Mouse (Mus musculus) cerebellum, adult 11 months (tissue): Measurements from ENCODE around the gene Sytl2.
A peak's percentile ranks its signal among the peaks of the same experiment; 100 is the strongest.

Source experiments
- DNase-seq: peaks from one replicate; pipeline ENCODE4 v3.0.0; 2022

The Sytl2 gene

GRCm38 (mm10) chr7:90372804-90373203, 70.8 kb downstream of the Sytl2 start:
- DNase-seq: no peak

- DNase-seq: no peak
These were observed 82.4 kb downstream of the Sytl2 start for GRCm38 (mm10) chr7:90384411-90384810.

- no peak for DNase-seq
These were observed 84.9 kb downstream of the Sytl2 start for GRCm38 (mm10) chr7:90386885-90387459.

DNA sequence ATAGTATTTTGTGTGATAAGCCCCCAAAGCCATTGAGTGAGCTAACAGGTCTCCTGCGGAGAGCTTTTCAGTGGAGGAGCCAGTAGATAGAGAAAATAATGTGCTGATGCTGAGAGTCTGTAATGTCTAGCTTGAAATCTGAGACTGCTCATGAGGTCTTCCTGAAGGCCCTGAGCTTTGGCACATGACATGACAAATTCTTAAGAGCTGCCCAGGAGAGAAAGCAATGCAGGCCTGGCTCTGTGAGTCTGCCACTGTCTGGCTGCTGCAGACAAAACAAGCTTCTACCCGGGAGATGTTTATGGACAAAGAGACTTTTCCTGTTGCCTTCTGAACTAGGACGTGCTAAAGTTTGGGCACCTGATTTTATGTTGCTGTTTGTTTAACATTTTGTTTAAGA, 87.7 kb downstream of the Sytl2 start:
- no peak for DNase-seq

GRCm38 (mm10) chr7:90395073-90395472, 93.0 kb downstream of the Sytl2 start:
- DNase-seq: no peak

GRCm38 (mm10) chr7:90395928-90396327, 93.9 kb downstream of the Sytl2 start:
- DNase-seq: no peak

DNA sequence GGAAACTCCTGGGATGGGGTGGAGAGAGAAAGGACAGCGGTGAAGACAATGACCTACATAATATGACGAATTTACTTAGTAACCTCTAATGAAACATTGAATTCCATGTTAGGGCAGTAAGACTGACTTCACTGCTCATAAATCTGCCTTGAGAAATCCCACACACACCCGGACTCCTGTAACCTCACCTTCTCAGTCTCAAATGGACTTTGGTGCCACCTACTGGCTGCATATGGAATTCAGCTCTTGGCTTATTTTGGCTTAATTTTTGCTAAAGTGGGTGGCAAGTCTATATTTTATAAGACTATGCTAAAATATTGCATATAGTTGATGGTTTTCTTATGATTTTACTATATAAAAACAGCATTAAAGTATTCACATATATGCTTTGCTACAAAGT, 107.9 kb downstream of the Sytl2 start:
- DNase-seq: peak; percentile 47

- peak; percentile 75 for DNase-seq
These were observed 124.3 kb downstream of the Sytl2 start, which contains the start of gene Ccdc89 for GRCm38 (mm10) chr7:90426020-90427001. Ccdc89 (plus strand) TSS chr7:90426577.

- peak; percentile 17 for DNase-seq
These were observed 125.0 kb downstream of the Sytl2 start for GRCm38 (mm10) chr7:90427006-90427405.

DNA sequence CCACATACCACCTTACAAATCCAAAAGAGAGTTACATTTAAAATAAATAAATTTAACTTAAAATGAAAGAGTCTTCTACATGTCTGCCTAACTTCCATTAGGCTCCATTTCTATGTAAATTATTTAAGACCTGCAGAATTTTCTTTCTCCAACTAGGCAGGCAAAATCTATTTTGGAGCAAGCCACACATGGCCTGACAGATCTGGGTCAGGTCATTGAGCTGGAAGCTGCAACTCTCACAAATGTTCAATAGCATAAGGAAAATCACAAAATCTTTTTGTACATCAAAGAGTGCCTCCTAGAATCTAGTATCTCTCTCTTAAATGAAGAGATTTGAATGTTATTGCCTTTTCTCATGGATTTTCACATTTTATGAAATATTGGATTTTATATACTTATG, 130.2 kb downstream of the Sytl2 start:
- DNase-seq: no peak

DNA sequence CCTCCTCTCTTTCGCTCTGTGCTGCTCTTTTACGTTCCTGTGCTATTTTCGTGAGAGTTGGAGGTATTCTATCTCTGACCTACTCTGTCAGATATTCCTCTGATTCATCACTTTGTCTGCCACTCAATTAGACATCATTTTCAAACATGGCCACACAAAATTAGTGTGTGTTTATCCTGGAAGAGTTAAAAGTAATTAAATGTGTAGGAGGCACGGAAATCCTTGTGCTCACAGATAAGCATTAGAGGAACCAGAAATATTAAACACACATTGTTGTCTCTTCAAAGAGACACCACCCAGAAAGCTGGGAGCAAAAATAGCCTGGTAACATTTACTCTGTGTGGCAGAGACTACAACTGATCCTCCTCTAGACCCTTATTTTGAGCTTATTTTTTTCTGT, 138.0 kb downstream of the Sytl2 start:
- no peak for DNase-seq

DNA sequence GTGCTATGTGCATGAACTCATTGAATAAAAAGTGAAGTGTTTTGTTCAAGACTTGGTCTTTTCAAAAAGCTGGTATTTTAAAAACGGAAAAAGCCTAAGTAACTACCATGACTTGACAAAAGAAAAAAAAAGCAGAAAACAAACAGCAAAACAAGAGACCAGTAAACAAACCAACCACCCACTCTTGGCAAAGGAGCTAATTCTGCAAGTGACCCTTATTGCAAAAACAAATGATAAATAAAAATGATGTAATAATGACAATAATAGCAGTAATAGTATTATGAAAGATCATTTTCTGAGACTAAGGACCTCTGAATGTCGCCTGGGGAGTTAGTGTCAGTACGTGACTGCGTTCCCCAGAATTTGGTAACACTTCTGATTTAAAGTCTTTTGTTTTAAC, 140.0 kb downstream of the Sytl2 start:
- no peak for DNase-seq

- peak; percentile 94 for DNase-seq
These were observed 140.5 kb downstream of the Sytl2 start, which contains the start of gene Crebzf for GRCm38 (mm10) chr7:90442518-90443080. Crebzf (plus strand) TSS chr7:90442729.

DNA sequence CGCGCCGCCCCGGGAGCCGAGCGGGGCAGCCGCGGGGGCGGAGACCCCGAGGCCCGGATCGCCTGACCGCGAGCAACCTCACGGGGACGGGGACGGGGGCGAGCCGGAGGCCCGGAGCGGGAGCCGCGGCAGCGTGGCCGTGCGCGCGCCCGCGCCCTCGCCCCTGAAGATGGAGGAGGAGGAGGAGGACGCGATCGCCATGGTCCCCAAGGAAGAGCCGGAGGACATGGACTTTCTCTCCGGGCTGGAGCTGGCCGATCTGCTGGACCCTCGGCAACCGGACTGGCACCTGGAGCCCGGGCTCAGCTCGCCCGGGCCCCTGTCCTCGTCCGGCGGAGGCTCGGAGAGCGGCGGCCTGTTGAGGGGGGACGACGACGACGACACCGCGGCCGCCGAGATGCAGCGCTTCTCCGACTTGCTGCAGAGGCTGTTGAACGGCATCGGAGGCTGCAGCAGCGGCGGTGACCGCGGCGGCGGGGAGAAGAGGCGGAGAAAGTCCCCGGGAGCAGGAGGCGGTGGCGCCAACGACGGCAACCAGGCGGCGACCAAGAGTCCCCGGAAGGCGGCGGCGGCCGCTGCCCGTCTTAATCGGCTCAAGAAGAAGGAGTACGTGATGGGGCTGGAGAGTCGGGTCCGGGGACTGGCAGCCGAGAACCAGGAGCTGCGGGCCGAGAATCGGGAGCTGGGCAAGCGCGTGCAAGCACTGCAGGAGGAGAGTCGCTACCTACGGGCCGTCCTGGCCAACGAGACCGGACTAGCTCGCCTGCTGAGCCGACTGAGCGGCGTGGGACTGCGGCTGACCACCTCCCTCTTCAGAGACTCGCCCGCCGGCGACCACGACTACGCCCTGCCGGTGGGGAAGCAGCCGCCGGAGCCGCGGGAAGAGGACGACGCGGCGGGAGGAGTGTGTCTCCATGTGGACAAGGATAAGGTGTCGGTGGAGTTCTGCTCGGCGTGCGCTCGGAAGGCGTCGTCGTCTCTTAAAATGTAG, 141.3 kb downstream of the Sytl2 start:
- peak; percentile 78 for DNase-seq

DNA sequence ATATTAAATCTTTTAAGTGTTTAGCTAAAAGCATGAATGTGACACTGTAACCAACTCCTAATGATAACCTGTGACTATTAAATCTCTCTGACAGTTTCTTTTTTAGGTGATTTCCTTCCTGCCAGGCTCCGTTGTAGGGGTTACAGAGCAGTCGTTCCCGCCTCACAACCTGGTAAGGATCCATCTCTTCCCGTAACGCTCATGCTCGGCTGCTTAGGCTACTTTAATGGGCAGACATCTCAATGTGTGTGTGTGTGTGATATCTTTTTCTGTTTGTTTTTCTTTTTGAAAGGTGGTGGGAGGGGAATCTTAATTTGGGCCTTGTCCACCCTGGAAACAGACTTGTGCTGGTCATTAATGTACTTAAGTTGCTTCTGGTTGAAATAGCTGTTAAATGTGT, 142.2 kb downstream of the Sytl2 start:
- no peak for DNase-seq

DNA sequence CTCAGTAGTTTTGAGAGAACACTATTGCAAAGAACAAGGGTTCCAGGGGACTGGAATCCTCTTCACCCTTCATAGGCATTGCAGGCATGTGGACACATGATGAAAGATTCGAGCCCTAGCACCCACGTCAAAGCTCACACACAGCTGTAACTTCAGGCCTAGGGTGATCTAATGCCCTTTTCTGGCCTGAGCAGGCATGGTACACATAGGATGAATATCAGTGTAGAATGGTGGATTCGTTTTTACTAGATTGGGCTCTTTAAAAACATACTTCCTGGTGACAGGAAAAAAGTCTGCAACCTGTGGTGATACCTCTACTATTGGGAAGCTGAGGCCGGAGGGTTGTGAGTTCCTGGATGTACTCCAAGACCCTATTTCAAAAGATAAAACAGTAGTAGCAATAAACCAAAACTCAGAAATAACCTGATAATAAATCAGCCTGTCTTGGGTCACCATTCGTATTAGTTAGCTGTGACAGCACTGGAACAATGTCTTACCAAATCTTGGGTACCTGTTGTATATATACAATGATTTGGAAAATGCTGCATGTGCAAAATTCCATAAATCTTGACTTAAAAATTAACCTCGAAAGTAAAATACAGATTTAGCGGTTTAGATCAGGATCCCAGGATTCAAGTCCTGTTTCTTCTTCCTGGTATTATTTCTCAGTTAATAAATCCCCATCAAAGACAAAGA, 154.2 kb downstream of the Sytl2 start:
- no peak for DNase-seq

GRCm38 (mm10) chr7:90456845-90457468, 154.9 kb downstream of the Sytl2 start, which contains the start of gene Tmem126a:
Tmem126a (minus strand) TSS chr7:90457229.
- peak; percentile 78 for DNase-seq

DNA sequence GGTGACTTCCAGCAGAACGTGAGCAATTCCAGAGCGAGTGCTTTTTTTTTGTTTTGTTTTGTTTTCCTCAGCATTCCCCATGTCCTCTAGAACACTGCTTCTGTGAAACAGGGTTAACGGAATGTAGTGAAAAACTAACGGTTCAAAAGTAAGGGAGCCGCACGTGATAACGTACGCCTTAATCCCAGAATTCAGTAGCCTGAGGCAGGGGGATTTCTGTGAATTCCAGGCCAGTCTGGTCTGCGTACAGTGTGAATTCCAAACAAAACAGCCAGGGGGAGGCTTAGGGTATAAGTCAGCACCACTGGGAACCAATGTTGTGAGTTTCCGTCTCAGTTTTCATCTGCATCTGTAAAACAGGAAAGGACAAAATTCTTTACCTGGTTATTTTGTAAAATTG, 155.5 kb downstream of the Sytl2 start:
- no peak for DNase-seq
